Mouse (Mus musculus): ENCODE results near the gene Spata31d1d.

The Spata31d1d gene

GRCm38 (mm10) chr13:59676316-59677229 is 55.0 kb downstream of the Spata31d1d start:
- no peak for DNase-seq

Data from lung, postnatal 4 days (tissue).